ENCODE assay signal across 11 mouse cellular contexts in the genomic region with DNA sequence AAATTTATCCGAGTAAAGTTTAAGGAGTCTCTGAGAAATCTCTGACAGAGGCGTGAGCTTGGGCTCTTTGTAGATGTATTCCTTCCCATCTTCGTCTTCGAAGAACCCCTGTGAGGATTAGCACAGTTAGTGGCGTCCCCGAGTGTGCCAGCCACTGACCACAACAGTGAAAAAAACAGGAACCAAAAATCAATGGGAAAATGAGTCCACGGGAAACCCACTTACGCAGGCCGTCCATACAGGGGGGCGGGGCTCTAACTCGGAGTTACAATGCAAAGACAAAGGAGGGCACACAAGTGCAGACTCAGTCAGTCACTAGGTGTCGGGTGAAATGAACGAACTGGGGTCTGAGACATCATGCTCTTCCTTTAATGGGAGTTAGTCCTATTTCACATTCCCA. TPM values are rescaled to one million over a fixed set of nuclear protein-coding genes. Genes with fewer than 3 reads are reported as not detected.
"Had no signal": no experiment of that assay in that cellular context is flagged by ENCODE, and none has a peak within 500 bp of the region (broad histone marks: within the 10 kb centered on the region; RNA-seq: fewer than 3 reads in every experiment).

No protein-coding gene starts in this region.

- ATAC-seq: liver, postnatal 0 days; lung, postnatal 0 days; midbrain, embryonic 13.5 days; midbrain, embryonic 15.5 days had no signal

- DNase-seq: liver, postnatal 0 days; lung, postnatal 14 days; lung, postnatal 36 days; right cerebral cortex, postnatal 14 days; thymus, adult 2 months; thymus, postnatal 25 days; thymus, postnatal 4 days had no signal

RNA-seq across cellular contexts. Expression of a gene that starts 54.0 kb away (rescaled TPM):
- total RNA-seq: monocyte, adult 5-6 weeks had no signal
